ENCODE assay signal across 22 mouse cellular contexts in genomic region chr4:75850343-75850742, GRCm38 (mm10).
DNase-seq lines count a peak whose midpoint lies in the region; ATAC-seq lines count a peak whose summit lies in the region.
"Had no signal": no experiment of that assay in that cellular context is flagged by ENCODE, and none has a peak within 500 bp of the region (broad histone marks: within the 10 kb centered on the region; RNA-seq: fewer than 3 reads in every experiment).

No protein-coding gene starts in this region.

- H3K4me1 ChIP-seq in kidney, embryonic 14.5 days (ENCODE audit: control insufficient read depth, insufficient read depth, low read length), result 0 out of 2 replicates have a peak, but pooled peaks cover 3% of the 10 kb centered on the region
- peaks cover 6% of the 10 kb centered on the region; the same call in 1 of the 2 replicates for H3K4me1 ChIP-seq in kidney, embryonic 16.5 days (ENCODE audit: insufficient read depth, low read length)
- H3K4me1 ChIP-seq: embryonic facial prominence, embryonic 13.5 days; embryonic facial prominence, embryonic 15.5 days; forebrain, embryonic 12.5 days had no signal

- H3K36me3 ChIP-seq in kidney, embryonic 14.5 days (ENCODE audit: control insufficient read depth, insufficient read depth, low read length), result no peaks in the 10 kb centered on the region
- no peaks in the 10 kb centered on the region for H3K36me3 ChIP-seq in kidney, embryonic 16.5 days (ENCODE audit: insufficient read depth, low read length)
- H3K36me3 ChIP-seq: embryonic facial prominence, embryonic 13.5 days; embryonic facial prominence, embryonic 15.5 days; forebrain, embryonic 10.5 days; forebrain, embryonic 12.5 days had no signal

- no peak overlapping the region for H3K9ac ChIP-seq in kidney, embryonic 14.5 days (ENCODE audit: low read depth, low read length)
- H3K9ac ChIP-seq in kidney, embryonic 16.5 days (replicated peaks; ENCODE audit: low read length), result no peak overlapping the region
- H3K9ac ChIP-seq: embryonic facial prominence, embryonic 13.5 days; embryonic facial prominence, embryonic 15.5 days; forebrain, embryonic 12.5 days had no signal

- H3K9me3 ChIP-seq in kidney, embryonic 14.5 days (ENCODE audit: control insufficient read depth, low read length), result no peaks in the 10 kb centered on the region
- H3K9me3 ChIP-seq in kidney, embryonic 16.5 days (ENCODE audit: low read length), result no peaks in the 10 kb centered on the region
- H3K9me3 ChIP-seq: embryonic facial prominence, embryonic 13.5 days; embryonic facial prominence, embryonic 15.5 days; forebrain, embryonic 10.5 days; forebrain, embryonic 12.5 days had no signal

- H3K27me3 ChIP-seq in kidney, embryonic 14.5 days (ENCODE audit: control insufficient read depth, insufficient read depth, low read length), result no peaks in the 10 kb centered on the region
- H3K27me3 ChIP-seq in kidney, embryonic 16.5 days (ENCODE audit: insufficient read depth, low read length), result no peaks in the 10 kb centered on the region
- H3K27me3 ChIP-seq: embryonic facial prominence, embryonic 13.5 days; embryonic facial prominence, embryonic 15.5 days; forebrain, embryonic 12.5 days had no signal

- H3K4me2 ChIP-seq in kidney, embryonic 14.5 days (replicated peaks; ENCODE audit: low read depth, low read length), result no peak overlapping the region
- H3K4me2 ChIP-seq in kidney, embryonic 16.5 days (replicated peaks; ENCODE audit: low read depth, low read length), result no peak overlapping the region
- H3K4me2 ChIP-seq: embryonic facial prominence, embryonic 13.5 days; embryonic facial prominence, embryonic 15.5 days; forebrain, embryonic 12.5 days had no signal

- no peak overlapping the region for H3K4me3 ChIP-seq in kidney, embryonic 14.5 days (ENCODE audit: low read length)
- no peak overlapping the region for H3K4me3 ChIP-seq in kidney, embryonic 16.5 days (ENCODE audit: low read length)
- H3K4me3 ChIP-seq: embryonic facial prominence, embryonic 13.5 days; embryonic facial prominence, embryonic 15.5 days; erythroblast, embryonic 14.5 days; forebrain, embryonic 10.5 days; forebrain, embryonic 12.5 days had no signal

- WGBS in kidney, embryonic 14.5 days, result 48% methylated on average over 2 of the region's 2 CpGs
- 55% methylated on average over 2 of the region's 2 CpGs for WGBS in kidney, embryonic 16.5 days

- no peak for DNase-seq in kidney, adult 8-10 months
- DNase-seq in kidney, postnatal 10 days, result no peak
- peak; percentile 3 for DNase-seq in A20 (ENCODE audit: low read depth, low spot score)
- DNase-seq: adrenal gland, adult 2 months; adrenal gland, postnatal 10 days; adrenal gland, postnatal 25 days; cerebellum, adult 11 months; cerebellum, adult 18-20 months; cerebellum, adult 8-10 months; cerebellum, adult 9-11 months; cerebellum, postnatal 14 days; cerebellum, postnatal 36 days; embryo, embryonic 11 days had no signal

- ATAC-seq in kidney, embryonic 14.5 days (ENCODE audit: low FRiP score, low TSS enrichment), result peak; percentile 28; the same call in 1 of the 2 replicates
- peak; percentile 59; the same call in 1 of the 2 replicates for ATAC-seq in kidney, embryonic 16.5 days (ENCODE audit: low FRiP score, low TSS enrichment)
- ATAC-seq: forebrain, embryonic 14.5 days; forebrain, embryonic 16.5 days had no signal

- no peak overlapping the region for H3K27ac ChIP-seq in kidney, embryonic 14.5 days (ENCODE audit: low read depth, low read length)
- no peak overlapping the region for H3K27ac ChIP-seq in kidney, embryonic 16.5 days (ENCODE audit: low read length)
- H3K27ac ChIP-seq: embryonic facial prominence, embryonic 13.5 days; embryonic facial prominence, embryonic 15.5 days; forebrain, embryonic 10.5 days; forebrain, embryonic 12.5 days had no signal
